Mouse (Mus musculus) layer of hippocampus, adult 2 months (tissue): Measurements from ENCODE around the gene Cdc42se2. TPM values are rescaled to one million over a fixed set of nuclear protein-coding genes. Genes with fewer than 3 reads are reported as not detected.
A peak's percentile ranks its signal among the peaks of the same experiment; 100 is the strongest.

ENCODE experiments used
- DNase-seq, 2 experiments: peaks; one replicate each; pipeline ENCODE4 v3.0.0; 2022; ENCODE audit warnings: low spot score in 2 of 2
- H3K27ac ChIP-seq: fragments of 200-600 bp; 2 replicates; pipeline ENCODE4 v1.8.1; 2022
- H3K4me3 ChIP-seq: fragments of 200-600 bp; 2 replicates; pipeline ENCODE4 v1.8.1; 2022; ENCODE audit warnings: mild to moderate bottlenecking
- CTCF ChIP-seq: fragments of 200-600 bp; conservative IDR thresholded peaks from 2 replicates; pipeline ENCODE4 v1.8.1; 2022; ENCODE audit warnings: antibody characterized with exemption, mild to moderate bottlenecking, moderate library complexity
- total RNA-seq, 2 experiments: library from RNA; stranded (reverse); gene quantifications; 2 replicates each; pipeline ENCODE4 v1.2.3; 2021

Gene Cdc42se2
- total RNA-seq, 2 experiments from 2014 or later: 134 TPM

DNA sequence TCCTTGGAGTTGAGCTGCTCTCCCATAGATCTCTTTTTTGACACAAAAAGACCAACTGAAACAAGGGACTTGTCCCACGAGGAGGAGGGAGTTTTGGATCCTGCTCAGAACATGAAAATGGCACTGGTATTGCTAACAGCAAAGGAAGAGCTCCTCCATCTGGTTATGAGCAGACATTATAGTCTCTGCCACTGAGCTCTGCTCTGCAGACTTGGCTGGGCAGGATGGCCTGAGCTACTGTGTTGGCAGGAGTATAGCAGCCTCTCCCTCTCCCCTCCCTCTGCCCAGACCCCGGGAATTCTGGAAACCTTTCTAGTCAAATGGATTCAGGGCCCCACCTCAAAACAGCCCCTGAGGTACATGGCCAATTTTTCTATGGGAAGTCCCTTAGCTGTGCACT lies 77.8 kb downstream of the Cdc42se2 start:
- Histone ChIP-seq H3K27ac (peak overlapping the region; percentile 3; the same call in 1 of the 2 replicates), H3K4me3 (no peak overlapping the region)
- peak; percentile 69 for TF ChIP-seq CTCF
- DNase-seq: no peak

DNA sequence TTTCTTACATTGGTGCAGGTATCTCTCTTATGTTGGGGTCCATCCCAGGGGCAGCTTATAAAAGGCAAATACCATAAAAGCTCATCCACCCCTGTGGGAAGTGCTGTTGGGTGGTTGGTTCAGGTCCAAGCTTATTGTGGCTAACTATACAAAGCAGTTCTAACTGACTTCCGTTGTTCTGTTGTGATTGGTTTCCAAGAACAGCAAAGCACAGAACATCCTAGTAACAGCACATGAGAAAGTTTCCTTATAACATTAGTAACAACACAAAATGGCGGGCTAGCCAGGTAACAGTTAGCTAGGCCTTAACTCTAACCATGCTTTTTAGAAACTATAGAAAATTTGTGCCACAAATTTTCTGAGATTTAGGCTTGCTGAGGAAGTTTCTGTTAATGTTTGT lies 79.3 kb downstream of the Cdc42se2 start:
- no peak overlapping the region for H3K4me3 ChIP-seq
- DNase-seq: no peak
- H3K27ac ChIP-seq: no peak overlapping the region
- TF ChIP-seq CTCF: no peak

DNA sequence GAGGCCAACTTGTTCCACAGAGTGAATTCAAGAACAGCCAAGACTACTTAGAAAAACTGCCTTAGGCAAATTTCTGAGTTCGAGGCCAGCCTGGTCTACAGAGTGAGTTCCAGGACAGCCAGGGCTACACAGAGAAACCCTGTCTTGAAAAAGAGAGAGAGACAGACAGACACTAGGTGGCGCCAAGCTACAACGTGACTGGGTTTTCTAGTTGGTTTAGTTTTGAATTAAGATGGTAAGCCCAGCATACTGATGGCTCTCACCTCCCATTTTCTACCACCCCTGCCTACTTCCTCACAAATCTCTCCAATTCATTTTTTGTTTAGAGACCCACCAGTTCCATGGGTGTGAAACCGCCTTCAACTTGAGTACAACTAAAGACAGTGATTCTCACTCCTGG lies 84.2 kb downstream of the Cdc42se2 start:
- DNase-seq: peak; percentile 65 to 68
- TF ChIP-seq CTCF: peak; percentile 86

GRCm38 (mm10) chr11:54701848-54702247 lies 85.6 kb downstream of the Cdc42se2 start:
- H3K4me3 ChIP-seq: no peak overlapping the region
- DNase-seq: no peak
- no peak overlapping the region for H3K27ac ChIP-seq
- no peak for TF ChIP-seq CTCF

More for the DNA sequence above, 84.2 kb downstream of the Cdc42se2 start:
- Histone ChIP-seq H3K4me3 (no peak overlapping the region), H3K27ac (no peak overlapping the region)

DNA sequence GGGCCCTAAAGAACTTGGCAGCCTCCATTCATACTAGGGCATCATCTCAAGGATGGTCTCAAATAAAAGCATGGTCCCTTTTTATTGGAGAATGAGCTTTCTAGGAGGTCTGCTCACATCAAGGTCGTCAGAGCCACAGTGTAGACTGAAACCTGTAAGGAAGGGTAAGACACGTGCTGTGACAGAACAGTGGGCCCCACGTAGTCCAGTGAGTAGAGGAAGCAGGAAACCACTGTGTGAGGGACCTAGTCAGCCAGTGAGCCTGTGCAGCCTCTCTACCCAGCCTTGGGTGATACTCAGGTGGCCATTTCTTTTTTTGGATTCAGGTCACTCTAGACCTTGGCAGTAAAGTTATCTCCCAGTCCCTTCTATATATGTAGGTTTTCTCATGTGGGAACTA lies 87.5 kb downstream of the Cdc42se2 start:
- Histone ChIP-seq H3K27ac (no peak overlapping the region), H3K4me3 (no peak overlapping the region)
- no peak for DNase-seq
- TF ChIP-seq CTCF: no peak

GRCm38 (mm10) chr11:54698636-54699035 lies 88.8 kb downstream of the Cdc42se2 start:
- no peak for TF ChIP-seq CTCF
- no peak overlapping the region for H3K27ac ChIP-seq

GRCm38 (mm10) chr11:54697611-54698010 lies 89.9 kb downstream of the Cdc42se2 start:
- Histone ChIP-seq H3K27ac (no peak overlapping the region), H3K4me3 (no peak overlapping the region)
- no peak for TF ChIP-seq CTCF
- DNase-seq: no peak

More at GRCm38 (mm10) chr11:54698636-54699035, 88.8 kb downstream of the Cdc42se2 start:
- H3K4me3 ChIP-seq: no peak overlapping the region
- no peak for DNase-seq

DNA sequence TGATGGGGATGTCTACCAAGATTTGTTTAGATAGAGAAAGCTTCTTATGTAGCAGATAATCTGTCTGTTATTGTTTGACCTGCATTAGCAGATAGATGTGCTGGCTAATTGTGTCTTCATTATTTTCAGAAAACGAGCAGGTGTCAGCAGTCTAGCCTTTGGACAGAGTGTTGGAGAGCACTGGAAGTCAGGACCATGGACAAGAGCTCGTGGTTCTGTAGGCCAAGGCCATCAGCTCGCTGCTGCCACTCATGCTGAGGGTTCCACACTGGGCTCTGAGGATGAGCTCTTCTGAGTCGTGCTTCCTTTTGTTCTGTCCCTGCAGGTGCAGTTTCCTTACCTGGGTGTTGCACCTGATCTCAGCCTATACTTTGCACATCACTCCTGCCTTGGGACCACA lies 91.5 kb downstream of the Cdc42se2 start:
- H3K4me3 ChIP-seq: no peak overlapping the region
- DNase-seq: no peak
- no peak overlapping the region for H3K27ac ChIP-seq
- TF ChIP-seq CTCF: no peak

- no peak overlapping the region for H3K27ac ChIP-seq
- no peak for TF ChIP-seq CTCF
- DNase-seq: no peak
- no peak overlapping the region for H3K4me3 ChIP-seq
These were observed 93.2 kb downstream of the Cdc42se2 start for GRCm38 (mm10) chr11:54694291-54694690.

DNA sequence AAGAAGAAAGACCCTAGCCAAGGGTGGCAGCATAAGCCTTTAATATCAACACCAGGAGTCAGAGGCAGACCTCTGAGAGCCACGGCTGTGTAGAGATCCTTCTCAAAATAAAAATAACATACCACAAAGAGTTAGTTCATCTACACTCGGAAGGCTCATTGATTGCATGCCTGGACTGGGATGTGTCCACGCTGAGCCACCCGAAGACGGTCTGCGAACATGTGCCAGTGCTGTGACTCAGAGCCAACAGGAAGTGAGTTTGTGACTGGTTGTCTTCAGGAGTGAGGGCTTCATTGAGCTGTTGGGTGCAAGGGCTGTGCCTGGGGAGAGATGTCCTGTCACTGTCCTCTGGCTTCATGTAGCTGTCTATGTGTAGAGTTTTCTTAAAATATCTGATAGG lies 93.8 kb downstream of the Cdc42se2 start:
- no peak for DNase-seq
- TF ChIP-seq CTCF: no peak
- H3K4me3 ChIP-seq: no peak overlapping the region
- no peak overlapping the region for H3K27ac ChIP-seq

GRCm38 (mm10) chr11:54691179-54691578 lies 96.3 kb downstream of the Cdc42se2 start:
- peak in 1 of 2 experiments; percentile 54 for DNase-seq
- no peak for TF ChIP-seq CTCF

GRCm38 (mm10) chr11:54690171-54690570 lies 97.3 kb downstream of the Cdc42se2 start:
- TF ChIP-seq CTCF: no peak
- H3K27ac ChIP-seq: no peak overlapping the region; the same call in 1 of the 2 replicates
- H3K4me3 ChIP-seq: no peak overlapping the region
- DNase-seq: no peak

More at GRCm38 (mm10) chr11:54691179-54691578, 96.3 kb downstream of the Cdc42se2 start:
- no peak overlapping the region for H3K4me3 ChIP-seq
- peak overlapping the region; percentile 21; the same call in 1 of the 2 replicates for H3K27ac ChIP-seq

DNA sequence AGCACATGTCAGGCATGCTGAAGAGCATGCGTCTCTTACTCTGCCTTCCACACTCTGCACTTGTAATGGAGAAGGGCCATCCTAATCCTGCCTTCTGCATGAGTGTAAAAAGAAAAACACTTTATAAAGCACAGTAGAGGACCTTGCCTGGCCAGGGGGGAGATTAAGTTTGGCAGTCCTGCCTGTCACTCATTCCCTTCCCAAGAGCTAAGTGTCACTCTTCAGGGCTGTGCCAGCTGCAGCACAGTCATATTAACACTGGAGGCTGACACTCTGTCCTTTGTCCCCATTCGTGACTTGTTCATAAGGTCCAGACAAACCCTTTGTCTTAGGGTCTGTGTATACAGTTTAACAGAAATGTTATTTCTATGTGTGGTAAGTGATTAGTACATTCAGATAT lies 102.6 kb downstream of the Cdc42se2 start:
- Histone ChIP-seq H3K27ac (no peak overlapping the region), H3K4me3 (no peak overlapping the region)
- no peak for DNase-seq
- no peak for TF ChIP-seq CTCF

- H3K4me3 ChIP-seq: no peak overlapping the region
- no peak overlapping the region for H3K27ac ChIP-seq
- no peak for DNase-seq
- no peak for TF ChIP-seq CTCF
These were observed 108.3 kb downstream of the Cdc42se2 start for GRCm38 (mm10) chr11:54679141-54679540.
